Mouse (Mus musculus) lung, embryonic 15.5 days (tissue): Measurements from ENCODE around the gene Ech1. TPM values are rescaled to one million over a fixed set of nuclear protein-coding genes. Genes with fewer than 3 reads are reported as not detected.

Experiments used
- ATAC-seq: fragments of 200-750 bp; cut with Nextera tagmentation; 2 replicates; pipeline ENCODE4 v1.8.0; 2017; ENCODE audit warnings: moderate number of reproducible peaks, borderline replicate concordance; ENCODE audit not compliant: low FRiP score, low TSS enrichment; ENCODE audit errors: extremely low read depth
- H3K27ac ChIP-seq: fragments of 300-500 bp; sonication (generic); 2 replicates; pipeline ENCODE4 v1.5.1; 2015; ENCODE audit warnings: moderate library complexity, mild to moderate bottlenecking, inconsistent platforms
- H3K27me3 ChIP-seq: fragments of 300-500 bp; sonication (generic); 2 replicates; pipeline ENCODE4 v1.6.1; 2015; ENCODE audit warnings: inconsistent platforms
- H3K36me3 ChIP-seq: fragments of 300-500 bp; sonication (generic); 2 replicates; pipeline ENCODE4 v1.6.1; 2015; ENCODE audit warnings: inconsistent platforms
- H3K4me1 ChIP-seq: fragments of 300-500 bp; sonication (generic); 2 replicates; pipeline ENCODE4 v1.6.1; 2015; ENCODE audit warnings: inconsistent platforms
- H3K4me2 ChIP-seq: fragments of 300-500 bp; sonication (generic); 2 replicates; pipeline ENCODE4 v1.6.1; 2015; ENCODE audit warnings: inconsistent platforms, mild to moderate bottlenecking, moderate library complexity
- H3K4me3 ChIP-seq: fragments of 300-500 bp; sonication (generic); 2 replicates; pipeline ENCODE4 v1.5.1; 2015; ENCODE audit warnings: mild to moderate bottlenecking, inconsistent platforms
- H3K9ac ChIP-seq: fragments of 300-500 bp; sonication (generic); 2 replicates; pipeline ENCODE4 v1.6.1; 2015; ENCODE audit warnings: inconsistent platforms
- H3K9me3 ChIP-seq: fragments of 300-500 bp; sonication (generic); 2 replicates; pipeline ENCODE4 v1.6.1; 2016; ENCODE audit warnings: inconsistent platforms
- WGBS: fragments of 180-500 bp; shearing (Covaris S2); methylation state at CpG from one replicate; pipeline ENCODE4 v1.1.7; 2015; 5-methylcytosine and 5-hydroxymethylcytosine counted together
- polyA plus RNA-seq: library from polyadenylated mRNA; unstranded; fragments of >200 nt; fragmentation: Nextera tagmentation; extraction: Ambion mirVana; gene quantifications from 2 replicates; pipeline ENCODE4 v1.2.1, GENCODE M21; 2015

Ech1 gene
- polyA plus RNA-seq, 1 experiment from 2014 or later: 162 TPM

DNA sequence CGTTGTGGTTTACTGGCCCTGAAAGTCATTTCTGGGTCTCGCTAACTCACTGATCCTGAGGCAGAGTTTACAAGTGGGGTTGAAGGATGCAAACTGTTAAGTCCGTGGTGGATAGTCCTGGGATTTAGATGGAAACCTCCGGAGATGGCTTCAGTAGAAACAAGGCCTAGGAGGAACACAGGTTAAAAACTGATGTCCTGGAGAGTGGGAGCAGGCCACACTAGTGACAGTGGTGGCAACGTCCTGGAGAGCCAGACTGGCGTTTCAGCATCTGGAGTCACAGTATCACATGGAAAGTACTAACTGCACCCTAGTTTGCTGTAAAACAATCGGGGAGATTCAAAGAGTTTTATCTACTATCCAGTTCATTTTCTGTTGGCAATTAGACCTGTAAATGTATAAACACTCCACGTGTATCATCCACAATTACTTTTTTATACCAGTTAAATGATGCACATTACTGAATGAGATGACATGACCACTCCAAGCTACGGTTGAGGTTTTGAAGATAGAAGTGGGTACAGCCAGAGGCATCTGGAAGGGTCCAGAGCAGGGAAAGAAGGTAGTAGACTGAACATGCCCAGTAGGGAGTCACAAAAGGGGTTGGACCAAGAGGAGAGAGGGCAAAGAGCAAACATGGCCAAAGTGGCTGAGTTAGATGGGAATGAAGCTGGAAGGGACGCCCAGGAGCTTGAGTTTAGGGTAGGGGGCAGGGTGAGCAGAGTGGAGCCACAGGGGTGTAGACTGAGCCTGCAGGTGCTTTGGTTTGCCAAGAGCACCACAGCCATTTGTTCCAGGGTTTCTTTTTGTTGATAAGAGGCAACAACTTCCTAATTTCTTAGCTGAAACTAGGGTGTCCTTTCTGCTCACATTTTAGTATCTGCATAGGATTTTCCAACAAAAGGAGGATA lies 1.8 kb upstream of the Ech1 start:
- H3K36me3 ChIP-seq: peaks cover 51% of the 10 kb centered on the region
- peaks cover 61% of the 10 kb centered on the region for H3K4me1 ChIP-seq
- 46% methylated on average over 10 of the region's 10 CpGs for WGBS
- no peak overlapping the region for H3K9ac ChIP-seq
- H3K27me3 ChIP-seq: no peaks in the 10 kb centered on the region
- no peak overlapping the region for H3K4me2 ChIP-seq
- no peak for ATAC-seq
- H3K4me3 ChIP-seq: no peak overlapping the region
- no peaks in the 10 kb centered on the region for H3K9me3 ChIP-seq
- peak overlapping the region; percentile 93; the same call in 1 of the 2 replicates for H3K27ac ChIP-seq

DNA sequence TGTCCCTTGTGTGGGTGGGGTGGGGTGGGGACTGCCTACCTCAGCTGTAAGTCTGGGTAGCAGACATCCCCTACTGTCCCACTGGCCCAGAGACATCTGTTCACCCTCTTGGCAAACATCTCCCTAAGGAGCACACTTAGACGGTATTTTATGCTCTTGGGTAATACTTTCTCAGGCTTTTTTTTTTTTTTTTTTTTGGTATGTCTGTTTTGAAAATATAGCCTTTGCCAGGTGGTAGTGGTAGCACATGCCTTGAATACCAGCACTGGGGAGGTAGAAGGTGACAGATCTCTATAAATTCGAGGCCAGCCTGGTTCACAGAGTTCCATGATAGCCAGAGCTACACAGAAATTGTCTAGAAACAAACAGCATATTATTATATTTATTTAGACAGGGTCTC lies 1.1 kb upstream of the Ech1 start:
- no peaks in the 10 kb centered on the region for H3K27me3 ChIP-seq
- peak overlapping the region; percentile 93; the same call in 1 of the 2 replicates for H3K27ac ChIP-seq
- no peak overlapping the region for H3K4me2 ChIP-seq
- no peaks in the 10 kb centered on the region for H3K9me3 ChIP-seq
- peaks cover 58% of the 10 kb centered on the region for H3K4me1 ChIP-seq
- 32% methylated on average over 2 of the region's 2 CpGs for WGBS
- no peak overlapping the region for H3K4me3 ChIP-seq
- ATAC-seq: no peak
- H3K36me3 ChIP-seq: peaks cover 44% of the 10 kb centered on the region
- H3K9ac ChIP-seq: no peak overlapping the region

- ATAC-seq: 0 out of 2 replicates have a peak, but pooled peaks have one; percentile 13
- Histone ChIP-seq H3K27ac (peak overlapping the region; percentile 93), H3K4me3 (peak overlapping the region; percentile 46), H3K4me2 (peak overlapping the region; percentile 54), H3K36me3 (peaks cover 39% of the 10 kb centered on the region), H3K4me1 (peaks cover 43% of the 10 kb centered on the region), H3K9ac (peak overlapping the region; percentile 52), H3K9me3 (no peaks in the 10 kb centered on the region), H3K27me3 (no peaks in the 10 kb centered on the region)
- 39% methylated on average over 11 of the region's 11 CpGs for WGBS
Measured at GRCm38 (mm10) chr7:28825686-28826401, 827 bp downstream of the Ech1 start.

- peaks cover 38% of the 10 kb centered on the region for H3K4me1 ChIP-seq
- no peak overlapping the region; the same call in 1 of the 2 replicates for H3K4me3 ChIP-seq
- no peaks in the 10 kb centered on the region for H3K9me3 ChIP-seq
- no peaks in the 10 kb centered on the region for H3K27me3 ChIP-seq
- H3K9ac ChIP-seq: peak overlapping the region; percentile 52; the same call in 1 of the 2 replicates
- peak overlapping the region; percentile 93; the same call in 1 of the 2 replicates for H3K27ac ChIP-seq
- no peak for ATAC-seq
- H3K36me3 ChIP-seq: peaks cover 36% of the 10 kb centered on the region
- WGBS: 92% methylated on average over 7 of the region's 7 CpGs
- no peak overlapping the region for H3K4me2 ChIP-seq
Measured at GRCm38 (mm10) chr7:28826402-28826772, 1.4 kb downstream of the Ech1 start.

DNA sequence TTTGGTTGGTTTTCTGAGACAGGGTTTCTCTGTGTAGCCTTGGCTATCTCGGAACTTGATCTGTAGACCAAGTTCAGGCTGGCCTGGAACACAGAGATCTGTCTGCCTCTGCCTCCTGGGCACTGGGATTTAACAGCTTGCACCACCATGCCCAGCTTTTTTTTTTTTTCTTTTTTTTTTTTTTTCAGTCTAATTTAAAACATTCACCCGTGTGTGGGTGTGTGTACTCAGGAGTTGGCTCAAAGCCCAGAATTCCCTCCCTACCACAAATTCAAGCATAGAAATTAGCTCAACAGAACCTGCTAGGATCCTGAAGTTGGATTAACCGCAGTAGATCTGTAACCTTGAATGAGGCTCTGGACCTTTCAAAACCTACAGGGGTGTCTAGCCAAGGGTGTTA lies 2.3 kb downstream of the Ech1 start:
- Histone ChIP-seq H3K9ac (no peak overlapping the region), H3K27me3 (no peaks in the 10 kb centered on the region), H3K4me1 (peaks cover 35% of the 10 kb centered on the region), H3K27ac (no peak overlapping the region), H3K4me2 (no peak overlapping the region), H3K4me3 (no peak overlapping the region), H3K9me3 (no peaks in the 10 kb centered on the region), H3K36me3 (peaks cover 34% of the 10 kb centered on the region)
- WGBS: 41% methylated on average over 3 of the region's 3 CpGs
- no peak for ATAC-seq

GRCm38 (mm10) chr7:28829821-28830220 lies 4.8 kb downstream of the Ech1 start:
- Histone ChIP-seq H3K4me2 (no peak overlapping the region), H3K4me1 (peaks cover 20% of the 10 kb centered on the region), H3K9me3 (no peaks in the 10 kb centered on the region), H3K4me3 (no peak overlapping the region), H3K27ac (no peak overlapping the region), H3K36me3 (peaks cover 24% of the 10 kb centered on the region), H3K9ac (no peak overlapping the region), H3K27me3 (no peaks in the 10 kb centered on the region; the same call in 1 of the 2 replicates)
- ATAC-seq: no peak
- 93% methylated on average over 8 of the region's 8 CpGs for WGBS

DNA sequence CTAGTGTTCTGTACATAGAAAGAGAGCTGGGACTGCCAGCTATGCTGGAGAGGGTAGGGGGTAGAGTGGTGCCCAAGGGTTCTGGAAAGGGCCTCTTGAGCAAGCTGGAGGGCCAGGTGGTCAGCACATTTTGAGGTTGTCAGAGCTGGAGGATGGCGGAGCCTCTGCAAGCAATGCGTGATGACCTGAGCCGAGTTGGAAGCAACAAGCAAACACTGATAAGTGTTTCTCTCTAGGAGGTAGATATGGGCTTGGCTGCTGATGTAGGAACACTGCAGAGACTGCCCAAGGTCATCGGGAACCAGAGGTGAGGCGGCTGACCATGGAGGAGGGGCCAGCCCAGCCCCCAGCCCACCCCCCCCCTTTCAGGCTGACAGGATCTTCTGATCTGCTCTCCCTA lies 6.0 kb downstream of the Ech1 start:
- no peak overlapping the region for H3K9ac ChIP-seq
- no peak overlapping the region for H3K27ac ChIP-seq
- H3K4me3 ChIP-seq: no peak overlapping the region
- WGBS: 62% methylated on average over 5 of the region's 5 CpGs
- ATAC-seq: no peak
- no peak overlapping the region for H3K4me2 ChIP-seq
- no peaks in the 10 kb centered on the region; the same call in 1 of the 2 replicates for H3K27me3 ChIP-seq
- H3K36me3 ChIP-seq: peaks cover 24% of the 10 kb centered on the region
- H3K9me3 ChIP-seq: no peaks in the 10 kb centered on the region
- peaks cover 15% of the 10 kb centered on the region for H3K4me1 ChIP-seq

DNA sequence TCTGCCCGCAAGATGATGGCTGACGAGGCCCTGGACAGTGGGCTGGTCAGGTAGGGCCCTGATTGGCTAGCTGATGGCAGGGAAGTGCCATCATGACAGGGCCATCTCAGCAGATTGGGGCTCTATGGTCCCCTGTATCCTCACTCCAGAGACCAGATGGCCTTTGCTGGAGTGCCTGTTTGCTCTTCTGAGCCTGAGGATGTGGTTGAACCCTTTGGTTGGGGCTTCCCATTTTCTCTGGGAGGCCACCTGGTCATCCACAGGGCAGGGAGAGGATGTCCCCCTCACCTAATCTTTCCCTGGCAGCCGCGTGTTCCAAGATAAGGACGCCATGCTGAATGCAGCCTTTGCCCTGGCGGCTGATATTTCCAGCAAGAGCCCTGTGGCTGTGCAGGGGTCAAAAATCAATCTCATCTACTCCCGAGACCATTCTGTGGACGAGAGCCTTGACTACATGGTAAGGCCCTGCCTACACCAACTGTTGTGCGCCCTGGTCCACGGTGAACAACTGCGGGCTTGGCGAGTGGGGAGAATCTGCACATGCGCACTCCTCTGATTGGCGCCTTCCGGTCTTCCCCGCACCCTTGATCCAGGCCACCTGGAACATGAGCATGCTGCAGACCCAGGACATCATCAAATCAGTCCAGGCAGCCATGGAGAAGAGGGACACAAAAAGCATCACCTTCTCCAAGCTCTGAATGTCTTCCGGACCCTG lies 6.6 kb downstream of the Ech1 start:
- Histone ChIP-seq H3K27me3 (no peaks in the 10 kb centered on the region; the same call in 1 of the 2 replicates), H3K27ac (no peak overlapping the region), H3K36me3 (peaks cover 24% of the 10 kb centered on the region), H3K9me3 (no peaks in the 10 kb centered on the region), H3K9ac (no peak overlapping the region), H3K4me3 (no peak overlapping the region), H3K4me1 (peaks cover 10% of the 10 kb centered on the region), H3K4me2 (no peak overlapping the region)
- 80% methylated on average over 17 of the region's 17 CpGs for WGBS
- no peak for ATAC-seq

DNA sequence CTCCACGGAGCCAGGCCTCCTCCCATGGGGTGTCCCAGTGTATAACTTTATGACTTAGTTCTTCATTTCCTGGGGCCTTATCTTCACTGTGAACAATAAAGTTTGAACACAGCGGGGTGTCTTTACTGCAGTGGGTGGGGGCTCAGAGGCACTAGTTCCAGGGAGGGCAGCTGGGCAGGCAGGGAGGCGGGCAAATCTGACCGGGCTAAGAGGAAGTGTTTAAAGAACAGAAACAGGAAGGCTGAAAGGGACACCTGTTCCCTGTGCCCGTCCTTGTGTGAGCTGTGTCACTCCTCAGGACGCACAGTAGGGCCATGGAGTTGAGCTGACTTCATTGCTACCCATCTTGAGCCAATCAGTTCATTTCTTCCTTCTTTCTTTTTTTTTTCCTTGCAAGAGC lies 7.1 kb downstream of the Ech1 start:
- Histone ChIP-seq H3K4me2 (no peak overlapping the region), H3K27ac (no peak overlapping the region), H3K4me3 (no peak overlapping the region), H3K4me1 (peaks cover 10% of the 10 kb centered on the region), H3K27me3 (no peaks in the 10 kb centered on the region; the same call in 1 of the 2 replicates), H3K9me3 (no peaks in the 10 kb centered on the region), H3K9ac (no peak overlapping the region), H3K36me3 (peaks cover 24% of the 10 kb centered on the region)
- no peak for ATAC-seq
- 59% methylated on average over 6 of the region's 6 CpGs for WGBS

DNA sequence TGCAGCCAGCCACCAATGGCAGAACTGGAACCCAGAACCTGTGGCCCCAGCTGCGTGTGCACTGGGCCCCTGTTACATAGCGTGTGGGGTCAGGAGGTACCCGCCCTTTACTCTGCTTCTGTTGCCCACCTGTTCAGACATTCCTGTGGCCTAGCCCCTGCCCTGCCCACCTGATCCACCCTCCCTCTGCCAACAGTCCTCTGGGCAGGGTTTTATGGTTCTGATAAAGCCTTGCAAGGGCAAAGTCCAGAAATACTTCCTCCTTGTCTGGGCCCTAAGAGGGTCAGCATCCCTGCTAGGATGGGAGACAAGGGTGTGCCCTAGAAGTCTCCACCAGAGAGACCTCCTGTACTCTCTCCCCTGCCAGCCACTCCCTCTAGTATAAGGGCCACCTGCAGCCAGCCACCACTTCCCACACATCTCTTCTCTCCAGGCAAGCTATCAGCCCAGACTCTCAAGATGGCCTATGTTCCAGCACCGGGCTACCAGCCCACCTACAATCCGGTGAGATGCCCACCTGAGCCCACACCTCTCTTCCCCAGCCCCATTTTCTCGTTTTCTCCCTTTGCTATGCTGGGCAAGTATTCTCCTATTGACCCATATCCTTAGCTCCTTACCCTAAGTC lies 8.8 kb downstream of the Ech1 start, which contains the start of gene Lgals4:
Gene Lgals4, plus strand, starts transcription at position 132 of the 625 bp plus-strand sequence.
- 83% methylated on average over 6 of the region's 6 CpGs for WGBS

DNA sequence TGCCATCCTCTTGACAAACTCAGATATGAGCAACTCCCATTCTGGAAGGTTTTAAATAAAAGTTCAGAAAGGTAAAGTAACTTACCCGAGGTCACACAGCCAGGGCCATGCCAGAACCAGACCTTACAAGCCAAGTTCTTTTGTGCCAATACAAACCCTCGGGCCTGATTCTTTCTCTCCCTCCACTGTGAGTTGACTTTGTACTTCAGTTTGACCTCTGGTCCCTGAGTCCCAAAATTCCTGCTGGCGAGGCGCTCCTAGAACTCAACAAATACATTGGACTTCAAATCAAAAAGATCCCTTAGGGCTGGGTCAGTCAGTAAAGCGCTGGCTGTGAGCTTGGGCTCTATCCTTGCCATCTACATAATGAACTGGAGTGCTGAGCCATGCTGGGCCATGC lies 11.9 kb downstream of the Ech1 start:
- WGBS: 66% methylated on average over 5 of the region's 5 CpGs
- Histone ChIP-seq H3K9me3 (no peaks in the 10 kb centered on the region), H3K9ac (no peak overlapping the region), H3K27ac (no peak overlapping the region), H3K4me3 (no peak overlapping the region), H3K36me3 (0 out of 2 replicates have a peak, but pooled peaks cover 2% of the 10 kb centered on the region), H3K4me1 (no peaks in the 10 kb centered on the region), H3K4me2 (no peak overlapping the region), H3K27me3 (no peaks in the 10 kb centered on the region; the same call in 1 of the 2 replicates)
- ATAC-seq: no peak

More for the DNA sequence above, 8.8 kb downstream of the Ech1 start, which contains the start of gene Lgals4:
- H3K27me3 ChIP-seq: no peaks in the 10 kb centered on the region; the same call in 1 of the 2 replicates
- H3K4me1 ChIP-seq: no peaks in the 10 kb centered on the region
- no peak for ATAC-seq
- peaks cover 24% of the 10 kb centered on the region for H3K36me3 ChIP-seq
- no peak within 1 kb of the TSS for H3K27ac ChIP-seq
- H3K9me3 ChIP-seq: no peaks in the 10 kb centered on the region
- no peak within 1 kb of the TSS for H3K4me2 ChIP-seq
- no peak within 1 kb of the TSS for H3K9ac ChIP-seq
- H3K4me3 ChIP-seq: no peak within 1 kb of the TSS
